Mouse (Mus musculus) lung, adult 2 months (tissue): Measurements from ENCODE around the gene Lcorl.

Experiments
- CTCF ChIP-seq: fragments of 200-500 bp; IDR thresholded peaks from 2 replicates; pipeline ENCODE4 v1.5.1; 2011; ENCODE audit warnings: mild to moderate bottlenecking, low read length, control low read depth; ENCODE audit not compliant: insufficient read depth
- POLR2A ChIP-seq: fragments of 200-500 bp; IDR thresholded peaks from 2 replicates; pipeline ENCODE4 v1.6.1; 2011; ENCODE audit warnings: low read depth, mild to moderate bottlenecking, control low read depth, low read length, borderline replicate concordance; ENCODE audit errors: extremely low read depth

GRCm38 (mm10) chr5:45874284-45875030 lies 17.0 kb upstream of the Lcorl start:
- TF ChIP-seq CTCF (no peak), POLR2A (no peak)
